Mouse (Mus musculus) Patski (cell line): ENCODE data around the gene Cavin1. TPM values are rescaled to one million over a fixed set of nuclear protein-coding genes. Genes with fewer than 3 reads are reported as not detected.
"Not testable (repeated sequence)": the region's sequence is repeated elsewhere in the genome, so short reads cannot be mapped to it uniquely, and the experiment has no call there.

Experiments
- ATAC-seq: fragments of 100-300 bp; one replicate; pipeline ENCODE4 v1.8.0; 2021
- CTCF ChIA-PET: fragments of 350-600 bp; sonication (Branson Sonifier 250); formaldehyde crosslinking; loops from one replicate; lab custom pipeline; 2022; ENCODE audit warnings: inconsistent platforms; lab: Charles Lee
- POLR2A ChIA-PET: fragments of 350-600 bp; sonication (Branson Sonifier 250); formaldehyde crosslinking; loops from one replicate; lab custom pipeline; 2022; ENCODE audit warnings: antibody characterized with exemption, inconsistent platforms; lab: Charles Lee
- DNase-seq: peaks from one replicate; pipeline ENCODE4 v3.0.0-alpha.2; 2011; ENCODE audit warnings: low read depth, low spot score
- H3K27me3 ChIP-seq: fragments of 371-371 bp; one replicate; pipeline ENCODE4 v1.5.1; 2021
- CTCF ChIP-seq: fragments of 100-300 bp; IDR thresholded peaks from one replicate; pipeline ENCODE4 v1.5.1; 2021
- in situ Hi-C: fragments of 300-500 bp; cut with MboI; formaldehyde crosslinking; loops from 3 replicates; pipeline ENCODE4 v1.11.1; 2018; ENCODE audit warnings: low pct_unique_long_range_greater_than_20kb, mixed read lengths
- polyA plus RNA-seq: library from polyadenylated mRNA; unstranded; gene quantifications from one replicate; pipeline ENCODE4 v1.2.3, GENCODE M21; 2021

Gene Cavin1
- 211 TPM for polyA plus RNA-seq

DNA sequence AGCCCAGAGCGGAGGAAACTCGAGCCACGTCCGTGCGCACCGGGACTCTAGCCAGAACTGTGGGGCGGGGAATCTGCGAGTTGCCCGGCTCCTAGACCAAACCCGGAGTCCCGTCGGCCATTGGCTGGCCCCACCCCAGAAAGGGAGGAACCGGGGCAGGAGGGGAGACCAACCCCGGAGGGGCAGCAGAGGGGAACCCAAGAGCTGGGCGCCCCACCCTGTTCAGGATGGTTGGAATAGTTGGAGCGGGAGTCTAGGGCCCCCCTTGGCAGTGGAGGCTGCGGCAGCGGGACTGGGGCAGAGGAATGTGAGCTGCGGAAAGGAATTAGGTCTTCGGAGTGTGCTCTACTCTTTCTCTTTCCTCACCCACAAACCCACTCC is at the start of gene Cavin1:
TSS of gene Cavin1 (minus strand) at position 331 of the 381 bp plus-strand sequence.
- no peaks in the 10 kb centered on the region for H3K27me3 ChIP-seq
- in situ Hi-C loops, result loop anchor here (10.0 kb wide), 1 partner anchor 204 kb away; the partner anchor contains the start of genes Ccr10, Cntnap1 and Plekhh3
- ChIA-PET CTCF (interaction anchor here (0.7 to 1.9 kb wide), 4 partner anchors 8 to 17 kb away, joined by 3 to 4 read pairs (median 4); no protein-coding TSS in a partner anchor), POLR2A (interaction anchor here (1.1 kb wide), 1 partner anchor 35 kb away, joined by 3 read pairs; no protein-coding TSS in a partner anchor)
- ATAC-seq, result peak; percentile 88
- no peak for DNase-seq
- no peak for TF ChIP-seq CTCF

DNA sequence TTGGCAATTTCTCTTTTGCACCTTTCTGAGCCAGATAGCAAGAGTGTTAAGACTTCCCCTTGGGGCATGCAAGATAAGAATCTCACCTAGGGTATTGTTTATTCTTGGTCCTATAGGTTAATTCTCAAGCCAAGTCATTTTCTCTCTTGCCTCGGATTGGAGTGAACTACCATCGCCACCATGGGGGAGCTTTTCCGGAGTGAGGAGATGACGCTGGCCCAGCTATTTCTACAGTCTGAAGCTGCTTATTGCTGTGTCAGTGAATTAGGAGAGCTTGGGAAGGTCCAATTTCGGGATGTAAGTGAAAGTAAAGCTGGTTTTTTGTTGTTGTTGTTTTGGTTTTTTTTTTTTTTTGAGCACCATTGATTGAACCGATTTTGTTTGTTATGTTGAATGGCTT is 41.0 kb upstream of the Cavin1 start:
- H3K27me3 ChIP-seq, result no peaks in the 10 kb centered on the region
- no peak for TF ChIP-seq CTCF
- in situ Hi-C loops, result loop anchor here (5.0 kb wide), 1 partner anchor 34 kb away; no protein-coding TSS in a partner anchor
- ChIA-PET POLR2A (interaction anchor here (0.6 to 1.2 kb wide), 5 partner anchors 19 to 136 kb away, joined by 3 to 6 read pairs (median 3); partner anchors contain the start of gene Naglu), CTCF (interaction anchor here (0.9 to 1.2 kb wide), 2 partner anchors 11 to 28 kb away, joined by 4 to 5 read pairs; no protein-coding TSS in a partner anchor)
- DNase-seq (no peak), ATAC-seq (no peak)

DNA sequence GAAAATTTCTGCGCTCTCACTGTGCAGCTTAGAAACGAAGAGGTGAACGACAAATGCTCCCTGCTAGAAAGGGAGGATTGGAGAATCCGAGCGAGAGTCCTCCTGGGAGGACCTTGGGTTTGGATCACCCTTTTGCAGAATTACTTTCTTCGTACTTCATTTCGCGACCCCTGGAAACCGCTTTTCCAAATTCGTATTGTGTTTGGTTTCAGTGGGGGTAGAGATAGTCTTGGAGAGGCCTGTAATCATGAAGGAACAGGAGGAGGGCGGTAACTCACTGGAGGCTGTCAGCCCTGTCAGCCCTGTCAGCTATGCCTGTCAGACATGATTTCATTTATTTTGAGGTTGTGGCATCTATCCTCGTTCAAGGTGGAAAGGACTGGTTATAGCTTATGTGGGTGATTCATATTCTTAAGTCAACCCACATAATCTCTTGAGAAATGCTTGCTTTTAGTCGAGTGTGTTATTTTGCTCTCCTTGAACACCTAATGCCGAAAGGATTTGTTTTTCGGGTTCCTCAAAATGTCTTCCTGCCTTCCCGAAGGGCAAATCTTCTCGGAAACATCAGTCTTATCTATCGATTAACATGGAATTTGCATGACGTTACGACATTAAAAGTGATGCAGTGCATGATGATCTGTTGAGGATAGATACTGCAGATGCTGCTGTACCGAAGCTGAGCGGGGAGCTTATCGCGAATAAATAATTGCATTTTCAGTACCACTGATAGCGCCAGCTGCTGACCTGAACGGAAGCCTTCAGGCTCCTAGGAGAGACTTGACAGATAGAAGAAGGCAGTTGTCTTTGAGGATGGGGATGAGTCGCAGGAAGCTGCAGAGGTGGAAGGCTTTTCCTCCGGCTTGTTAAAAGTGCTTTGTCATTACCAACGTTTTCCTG is 39.4 kb upstream of the Cavin1 start:
- peak; percentile 29 for TF ChIP-seq CTCF
- ChIA-PET POLR2A (interaction anchor here (0.6 to 2.1 kb wide), 6 partner anchors 12 to 41 kb away, joined by 3 to 8 read pairs (median 4); no protein-coding TSS in a partner anchor), CTCF (interaction anchor here (0.6 to 1.6 kb wide), 7 partner anchors 9 to 46 kb away, joined by 3 to 6 read pairs (median 3); no protein-coding TSS in a partner anchor)
- in situ Hi-C loops, result loop anchor here (5.0 kb wide), 1 partner anchor 33 kb away; no protein-coding TSS in a partner anchor
- H3K27me3 ChIP-seq, result no peaks in the 10 kb centered on the region
- ATAC-seq, result no peak
- no peak for DNase-seq

DNA sequence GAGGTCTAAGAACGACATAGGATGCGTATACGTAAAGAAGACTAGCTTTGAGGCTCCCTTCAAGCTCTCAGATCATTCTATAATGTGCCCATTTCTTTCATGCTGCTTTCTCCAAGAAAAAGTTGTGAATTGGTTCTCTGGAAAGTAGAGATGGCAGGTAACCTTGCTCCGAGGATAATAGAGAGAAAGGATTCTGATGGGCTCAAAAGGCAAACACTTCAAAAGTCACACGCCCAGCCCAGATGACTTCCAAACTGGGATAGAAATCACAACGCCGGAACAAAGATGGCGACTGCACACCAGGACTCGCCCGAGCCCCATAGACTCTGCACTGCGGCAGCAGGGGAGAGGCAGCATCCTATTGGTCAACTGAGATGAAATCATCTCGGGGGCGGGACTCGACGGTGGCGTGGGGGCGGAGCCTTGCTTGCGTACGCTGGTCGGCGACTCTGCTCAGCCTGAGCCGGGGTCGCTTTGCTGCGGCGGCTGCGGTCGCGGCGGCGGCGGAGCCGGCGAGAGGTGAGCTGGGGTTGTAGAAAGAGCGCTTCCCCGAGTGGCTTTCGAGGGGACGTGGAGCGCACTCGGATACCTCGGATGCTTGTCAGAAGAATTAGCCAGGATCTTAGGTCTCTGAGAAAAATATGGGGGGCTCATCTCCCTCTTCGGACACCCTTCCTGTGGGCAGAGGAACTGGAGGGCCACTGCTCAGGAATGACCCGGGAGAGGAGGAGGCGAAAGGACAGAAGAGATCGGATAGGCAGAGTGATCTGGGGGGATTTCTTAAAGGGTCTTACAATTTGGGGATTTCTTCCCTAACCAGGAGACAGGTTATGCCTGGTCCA is 38.6 kb upstream of the Cavin1 start, which contains the start of gene Atp6v0a1:
TSS of gene Atp6v0a1 (plus strand) at position 407 of the 842 bp plus-strand sequence.
- H3K27me3 ChIP-seq, result no peaks in the 10 kb centered on the region
- DNase-seq (peak; percentile 75), ATAC-seq (peak; percentile 83)
- in situ Hi-C loops, result no loop called here
- no peak for TF ChIP-seq CTCF
- CTCF ChIA-PET, result interaction anchor here (0.6 to 1.8 kb wide), 6 partner anchors 8 to 58 kb away, joined by 3 to 7 read pairs (median 4); no protein-coding TSS in a partner anchor
- POLR2A ChIA-PET, result interaction anchor here (0.7 to 2.1 kb wide), 9 partner anchors 11 to 235 kb away, joined by 3 to 8 read pairs (median 4); no protein-coding TSS in a partner anchor

DNA sequence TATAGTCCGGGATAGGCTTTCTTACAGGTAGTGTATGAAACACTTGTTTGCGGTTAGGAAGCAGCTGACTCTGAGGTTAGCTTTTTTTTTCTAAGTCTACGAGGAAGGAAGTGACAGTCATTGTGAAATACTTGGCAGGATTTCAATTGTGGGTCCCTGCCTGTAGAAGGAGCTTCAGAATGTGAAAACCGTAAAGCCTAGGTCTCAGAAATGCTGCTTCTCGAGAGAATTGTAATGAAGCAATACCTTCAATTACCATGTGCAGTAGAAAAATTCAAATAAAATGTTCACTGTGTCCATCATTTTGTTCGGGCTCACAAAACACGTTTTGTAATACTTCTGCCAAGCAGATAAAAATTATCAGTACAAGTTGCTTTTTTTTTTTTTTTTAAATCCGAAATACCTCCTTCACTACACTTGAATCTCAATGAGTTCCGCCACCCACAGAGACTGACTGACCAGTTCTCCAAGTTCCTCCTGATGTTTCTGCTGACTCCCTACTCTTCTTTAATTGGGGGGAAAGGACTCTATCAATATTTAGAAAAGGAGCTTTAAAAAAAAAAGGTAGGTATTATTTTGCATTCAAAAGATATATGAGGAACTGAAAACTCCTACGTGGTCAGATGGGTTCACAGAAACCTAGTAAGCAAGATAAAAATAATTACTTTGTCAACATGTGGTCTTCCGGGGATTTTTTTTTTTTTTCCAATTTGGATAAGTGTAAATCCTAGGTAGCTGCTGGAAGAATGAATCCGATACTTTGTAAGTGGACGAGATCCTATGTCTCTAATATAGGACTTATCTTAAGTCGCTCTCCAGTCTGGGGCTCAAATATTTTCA is 37.7 kb upstream of the Cavin1 start:
- ChIA-PET CTCF (interaction anchor here (0.6 to 1.8 kb wide), 3 partner anchors 25 to 59 kb away, joined by 3 to 7 read pairs (median 4); no protein-coding TSS in a partner anchor), POLR2A (interaction anchor here (0.7 to 2.1 kb wide), 10 partner anchors 10 to 236 kb away, joined by 3 to 8 read pairs (median 4); no protein-coding TSS in a partner anchor)
- peak; percentile 69 for DNase-seq
- in situ Hi-C loops, result no loop called here
- H3K27me3 ChIP-seq, result no peaks in the 10 kb centered on the region
- ATAC-seq, result no peak
- no peak for TF ChIP-seq CTCF

DNA sequence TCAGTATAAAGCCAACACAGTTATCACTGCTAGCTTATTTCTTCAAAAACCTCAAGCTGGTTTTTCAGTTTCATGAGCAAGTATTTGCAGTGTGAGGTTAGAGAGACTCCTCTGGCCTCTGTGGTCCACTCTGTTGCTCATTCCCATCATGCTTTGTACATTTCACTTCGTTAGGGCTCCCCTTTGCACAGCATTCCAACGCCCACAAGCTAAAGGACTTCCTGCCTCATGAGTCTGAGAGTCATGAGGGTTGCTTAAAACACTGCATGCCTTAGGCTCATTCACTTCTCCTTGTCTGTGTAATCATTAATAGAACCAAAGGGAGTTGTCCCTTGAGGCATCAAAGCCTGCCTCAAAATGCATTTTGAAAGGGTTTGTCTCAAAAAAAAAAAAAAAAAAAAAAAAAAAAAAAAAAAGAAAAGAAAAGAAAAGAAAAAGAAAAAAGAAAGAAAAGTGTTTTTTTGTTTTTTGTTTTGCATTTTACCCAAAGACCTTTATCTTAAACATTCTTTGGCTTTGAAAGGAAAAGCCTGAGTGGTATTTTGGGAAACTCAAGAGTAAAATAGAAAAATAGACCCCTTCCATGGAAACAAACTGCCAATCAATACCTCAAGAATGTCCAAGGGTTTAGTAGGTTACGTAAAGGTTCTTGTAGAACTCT is 32.5 kb upstream of the Cavin1 start:
- TF ChIP-seq CTCF, result no peak
- peak; percentile 81 for DNase-seq
- ATAC-seq, result peak; percentile 85
- ChIA-PET CTCF (interaction anchor here (1.2 to 1.3 kb wide), 2 partner anchors 15 to 46 kb away, joined by 3 to 4 read pairs; no protein-coding TSS in a partner anchor), POLR2A (no interaction called here)
- in situ Hi-C loops, result no loop called here
- H3K27me3 ChIP-seq, result no peaks in the 10 kb centered on the region

DNA sequence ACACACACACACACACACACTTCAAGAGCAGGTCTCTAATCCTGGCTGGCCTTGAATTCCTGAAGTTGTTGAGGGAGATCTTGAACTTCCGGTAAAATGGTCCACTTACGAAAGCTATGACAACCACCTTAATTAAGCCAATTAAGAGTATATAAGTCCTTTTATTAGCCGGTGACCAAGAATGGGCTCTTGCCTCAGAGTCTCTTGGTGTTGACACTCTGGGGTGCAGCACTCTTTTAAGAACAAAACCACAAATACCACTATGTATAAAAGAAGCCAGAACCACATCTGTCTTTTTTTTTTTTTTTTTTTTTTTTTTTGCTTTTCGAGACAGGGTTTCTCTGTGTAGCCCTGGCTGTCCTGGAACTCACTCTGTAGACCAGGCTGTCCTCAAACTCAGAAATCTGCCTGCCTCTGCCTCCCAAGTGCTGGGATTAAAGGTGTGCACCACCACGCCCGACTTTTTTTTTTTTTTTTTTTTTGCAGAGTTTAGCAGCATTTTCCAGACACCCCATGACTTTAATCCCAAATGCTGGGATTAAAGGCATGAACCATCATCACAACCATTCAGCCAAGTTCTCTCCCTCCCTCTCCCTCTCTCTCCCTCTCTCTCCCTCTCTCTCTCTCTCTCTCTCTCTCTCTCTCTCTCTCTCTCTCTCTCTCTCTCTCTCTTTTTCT is 31.3 kb upstream of the Cavin1 start:
- ChIA-PET CTCF (interaction anchor here (2.4 kb wide), 1 partner anchor 8 kb away, joined by 6 read pairs; no protein-coding TSS in a partner anchor), POLR2A (interaction anchor here (0.7 kb wide), 1 partner anchor 27 kb away, joined by 3 read pairs; no protein-coding TSS in a partner anchor)
- ATAC-seq, in situ Hi-C loops, DNase-seq, H3K27me3 ChIP-seq: not testable (repeated sequence)

DNA sequence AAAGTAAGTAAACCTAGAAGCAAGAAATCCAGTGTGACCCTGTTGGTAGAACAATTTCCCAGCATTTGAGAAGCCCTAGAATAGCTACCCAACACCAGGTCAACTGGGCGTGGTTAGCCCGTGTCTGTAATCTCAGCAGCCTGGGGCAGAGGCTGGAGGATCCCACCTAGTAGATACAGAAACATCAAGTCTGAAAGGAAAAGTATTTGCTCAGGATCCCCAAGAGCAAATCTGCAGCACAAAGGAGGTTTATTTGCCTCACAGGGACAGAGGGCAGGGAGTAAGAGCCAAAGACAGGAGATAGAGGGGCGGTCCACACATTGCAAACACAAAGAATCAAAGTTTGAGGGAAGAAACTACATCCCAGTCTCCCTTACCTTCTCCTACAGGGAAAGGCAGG is 28.6 kb upstream of the Cavin1 start:
- no peak for ATAC-seq
- DNase-seq, result no peak
- ChIA-PET POLR2A (interaction anchor here (2.0 kb wide), 1 partner anchor 11 kb away, joined by 8 read pairs; the partner anchor contains the start of gene Atp6v0a1), CTCF (interaction anchor here (1.3 to 1.5 kb wide), 3 partner anchors 11 to 49 kb away, joined by 3 to 4 read pairs (median 4); no protein-coding TSS in a partner anchor)
- TF ChIP-seq CTCF, result no peak
- in situ Hi-C loops, result no loop called here
- no peaks in the 10 kb centered on the region for H3K27me3 ChIP-seq
